Mouse (Mus musculus): ENCODE data around the gene Cdk17. TPM values are rescaled to one million over a fixed set of nuclear protein-coding genes. Genes with fewer than 3 reads are reported as not detected.
"Not testable (repeated sequence)": the region's sequence is repeated elsewhere in the genome, so short reads cannot be mapped to it uniquely, and the experiment has no call there.

Gene Cdk17
- total RNA-seq, 4 experiments from 2014 or later, result 24.6 to 30.2 (median 28.1) TPM

GRCm38 (mm10) chr10:93143285-93143985 lies 17.2 kb upstream of the Cdk17 start:
- DNase-seq, result no peak

- no peak for DNase-seq
Observed at GRCm38 (mm10) chr10:93143986-93144314, 16.7 kb upstream of the Cdk17 start.

DNA sequence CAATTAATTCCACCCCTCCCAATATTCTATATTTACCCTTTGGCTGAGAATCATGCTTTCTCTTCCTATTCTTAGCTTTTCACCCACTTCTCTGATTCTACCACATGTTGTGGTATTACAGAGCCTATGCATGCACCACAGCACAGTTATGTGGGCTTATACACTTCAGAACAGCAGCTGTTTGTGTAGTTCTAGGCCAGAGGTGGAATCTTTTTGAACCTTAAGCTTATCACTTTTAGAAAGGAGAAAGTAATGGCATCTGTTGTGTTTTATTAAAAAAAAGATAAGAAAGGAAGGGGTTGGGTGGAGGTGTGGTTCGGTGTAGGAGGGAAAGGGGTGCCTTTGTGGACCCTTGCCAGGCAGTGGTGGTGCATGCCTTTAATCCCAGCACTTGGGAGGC lies 16.1 kb upstream of the Cdk17 start:
- DNase-seq, result no peak

DNA sequence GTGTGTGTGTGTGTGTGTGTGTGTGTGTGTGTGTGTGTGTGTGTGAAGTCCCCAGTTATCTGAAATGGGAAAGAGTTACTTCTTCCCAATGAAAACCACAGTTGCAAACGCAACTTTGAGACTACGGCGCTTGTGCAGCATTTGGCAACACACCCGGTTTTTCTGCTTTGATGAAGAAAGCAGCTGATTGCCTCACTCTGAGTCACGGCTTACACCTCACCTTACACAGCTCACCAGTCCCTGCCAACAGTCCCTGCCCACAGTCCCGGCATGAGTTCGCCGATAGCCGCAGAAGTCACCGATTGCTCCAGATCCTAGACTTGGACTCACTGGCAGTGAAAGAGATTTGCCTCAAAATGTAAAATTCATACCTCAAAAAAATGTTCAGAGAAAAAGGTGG lies 15.6 kb upstream of the Cdk17 start:
- peak; percentile 80 for DNase-seq

GRCm38 (mm10) chr10:93146601-93147000 lies 14.1 kb upstream of the Cdk17 start:
- no peak for DNase-seq

- DNase-seq, result no peak
Observed at GRCm38 (mm10) chr10:93147691-93148090, 13.0 kb upstream of the Cdk17 start.

DNA sequence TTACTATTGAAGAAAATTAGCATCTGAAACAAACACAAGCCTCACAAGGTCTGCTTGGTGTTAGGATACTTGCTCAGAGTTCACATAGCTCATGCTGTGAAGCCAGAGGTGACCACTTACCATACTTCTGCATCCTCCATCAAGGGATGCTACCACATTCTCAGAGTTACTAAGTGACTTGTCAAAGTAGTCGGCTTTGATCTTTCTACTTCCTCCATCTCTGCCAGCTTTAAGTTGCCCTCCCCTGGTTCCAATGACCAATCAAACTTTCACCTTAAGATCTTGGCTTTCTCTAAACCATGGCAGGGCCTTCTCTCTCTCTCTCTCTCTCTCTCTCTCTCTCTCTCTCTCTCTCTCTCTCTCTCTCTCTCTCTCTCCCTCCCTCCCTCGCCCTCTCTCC lies 11.1 kb upstream of the Cdk17 start:
- no peak for DNase-seq

GRCm38 (mm10) chr10:93151775-93152174 lies 8.9 kb upstream of the Cdk17 start:
- no peak for DNase-seq

- DNase-seq, result no peak
Observed at GRCm38 (mm10) chr10:93152698-93153097, 8.0 kb upstream of the Cdk17 start.

GRCm38 (mm10) chr10:93153404-93153803 lies 7.3 kb upstream of the Cdk17 start:
- DNase-seq, result not testable (repeated sequence)

- DNase-seq, result no peak
Observed at GRCm38 (mm10) chr10:93159651-93160496, 801 bp upstream of the Cdk17 start.

GRCm38 (mm10) chr10:93160497-93160806 lies 223 bp upstream of the Cdk17 start:
- peak; percentile 73 for DNase-seq

GRCm38 (mm10) chr10:93161511-93162275 lies 1.0 kb downstream of the Cdk17 start:
- DNase-seq, result peak; percentile 31

DNA sequence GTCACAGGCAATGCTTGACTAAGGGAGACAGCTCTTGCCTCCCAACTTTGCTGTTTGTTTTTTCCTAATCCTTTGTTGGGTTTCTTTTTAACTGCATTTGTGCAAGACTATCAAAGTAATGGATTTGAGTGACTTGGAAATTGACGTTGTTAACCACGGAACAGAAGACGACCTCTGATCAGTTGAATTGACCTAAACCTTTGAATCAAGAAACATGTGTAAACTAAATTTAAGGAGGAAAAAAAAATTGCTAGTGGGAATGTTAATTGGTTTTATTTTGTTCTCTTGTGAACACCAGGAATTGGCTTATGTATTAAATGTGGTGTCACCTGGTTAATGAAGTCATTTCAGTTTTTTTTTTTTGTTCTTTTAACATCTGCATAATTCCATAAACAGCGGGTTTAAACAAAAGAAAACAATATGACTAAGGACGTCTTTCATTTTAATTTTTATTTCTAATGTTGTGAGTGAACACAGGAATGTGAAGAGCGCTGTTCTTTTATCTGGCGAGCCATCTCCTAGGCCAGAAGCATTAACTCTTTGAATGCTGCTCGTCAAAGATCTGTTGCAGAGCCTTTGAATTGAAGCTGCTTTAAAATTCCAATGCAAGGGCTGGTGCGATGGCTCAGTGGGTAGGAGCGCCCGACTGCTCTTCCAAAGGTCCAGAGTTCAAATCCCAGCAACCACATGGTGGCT lies 1.7 kb downstream of the Cdk17 start:
- DNase-seq, result no peak

GRCm38 (mm10) chr10:93162972-93163660 lies 2.4 kb downstream of the Cdk17 start:
- no peak for DNase-seq

- DNase-seq, result no peak
Observed at GRCm38 (mm10) chr10:93163711-93164488, 3.2 kb downstream of the Cdk17 start.

GRCm38 (mm10) chr10:93165416-93166381 lies 5.0 kb downstream of the Cdk17 start:
- DNase-seq, result no peak

- no peak for DNase-seq
Observed at GRCm38 (mm10) chr10:93166382-93166769, 5.7 kb downstream of the Cdk17 start.

DNA sequence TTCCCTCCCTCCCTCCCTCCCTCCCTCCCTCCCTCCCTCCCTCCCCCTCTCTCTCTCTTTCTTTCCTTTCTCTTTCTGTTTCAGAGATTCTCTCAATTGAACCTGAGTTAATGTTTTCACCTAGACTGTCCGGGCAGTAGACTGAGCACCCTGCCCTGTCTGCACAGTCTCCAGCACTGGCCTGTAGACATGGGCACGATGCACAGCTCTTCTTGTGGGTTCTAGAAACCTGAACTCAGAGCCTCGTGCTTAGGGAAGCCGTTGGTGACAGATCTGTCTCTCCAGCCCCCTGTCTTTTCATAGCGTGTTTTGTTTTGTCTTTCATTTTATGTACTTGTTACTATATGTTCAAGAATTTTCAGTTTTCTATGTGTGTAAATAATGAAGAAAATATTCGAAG lies 6.6 kb downstream of the Cdk17 start:
- DNase-seq, result no peak

DNA sequence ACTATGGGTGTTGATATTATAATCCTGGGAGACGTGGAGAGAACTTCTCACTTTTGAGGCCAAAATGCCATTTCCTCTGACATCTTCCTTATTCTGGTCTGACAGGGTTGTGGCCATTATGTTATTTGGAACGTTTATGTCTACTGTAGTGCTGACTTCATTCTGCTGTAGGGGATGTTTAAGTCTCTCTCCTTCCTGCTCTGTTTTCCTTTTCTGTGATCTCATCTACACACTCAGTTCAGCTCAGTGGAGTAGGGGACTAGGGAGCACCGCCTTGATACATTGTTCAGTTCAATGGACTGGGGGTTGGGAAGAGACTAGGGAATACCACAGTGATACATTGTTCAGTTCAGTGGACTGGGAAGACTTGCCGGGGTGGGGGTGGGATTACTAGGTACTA lies 7.4 kb downstream of the Cdk17 start:
- no peak for DNase-seq
